Mouse (Mus musculus): ENCODE results near the gene Gpr39. TPM values are rescaled to one million over a fixed set of nuclear protein-coding genes. Genes with fewer than 3 reads are reported as not detected.

Gpr39 gene
- polyA plus RNA-seq, 1 experiment from 2014 or later: 0.13 TPM

- H3K4me3 ChIP-seq: no peak overlapping the region
- no peak overlapping the region for H3K27ac ChIP-seq (replicated peaks)
- no peak for ATAC-seq (ENCODE audit: low FRiP score, low read depth)
- WGBS: 73% methylated on average over 4 of the region's 4 CpGs
- H3K4me1 ChIP-seq (replicated peaks): no peaks in the 10 kb centered on the region
- no peak overlapping the region for H3K4me2 ChIP-seq
- no peaks in the 10 kb centered on the region for H3K27me3 ChIP-seq
- H3K36me3 ChIP-seq: no peaks in the 10 kb centered on the region
- H3K9ac ChIP-seq: no peak overlapping the region
- no peaks in the 10 kb centered on the region; the same call in 1 of the 2 replicates for H3K9me3 ChIP-seq
Measured at GRCm38 (mm10) chr1:125663104-125663503, 13.7 kb upstream of the Gpr39 start.

GRCm38 (mm10) chr1:125665127-125665637 lies 11.6 kb upstream of the Gpr39 start:
- WGBS: 71% methylated on average over 5 of the region's 5 CpGs
- no peaks in the 10 kb centered on the region for H3K4me1 ChIP-seq (replicated peaks)

GRCm38 (mm10) chr1:125669035-125669434 lies 7.8 kb upstream of the Gpr39 start:
- Histone ChIP-seq H3K36me3 (no peaks in the 10 kb centered on the region), H3K9ac (no peak overlapping the region), H3K27ac (replicated peaks) (no peak overlapping the region), H3K4me1 (replicated peaks) (no peaks in the 10 kb centered on the region), H3K4me3 (no peak overlapping the region), H3K4me2 (no peak overlapping the region), H3K27me3 (no peaks in the 10 kb centered on the region), H3K9me3 (no peaks in the 10 kb centered on the region)
- 83% methylated on average over 5 of the region's 5 CpGs for WGBS
- no peak for ATAC-seq (ENCODE audit: low FRiP score, low read depth)

More at GRCm38 (mm10) chr1:125665127-125665637, 11.6 kb upstream of the Gpr39 start:
- Histone ChIP-seq H3K4me3 (no peak overlapping the region), H3K27me3 (no peaks in the 10 kb centered on the region), H3K9me3 (no peaks in the 10 kb centered on the region; the same call in 1 of the 2 replicates), H3K4me2 (no peak overlapping the region), H3K9ac (no peak overlapping the region), H3K36me3 (no peaks in the 10 kb centered on the region), H3K27ac (replicated peaks) (no peak overlapping the region)
- ATAC-seq (ENCODE audit: low FRiP score, low read depth): no peak

GRCm38 (mm10) chr1:125675186-125675585 lies 1.6 kb upstream of the Gpr39 start:
- ATAC-seq (ENCODE audit: low FRiP score, low read depth): no peak
- no peak overlapping the region for H3K27ac ChIP-seq (replicated peaks)
- no peaks in the 10 kb centered on the region for H3K4me1 ChIP-seq (replicated peaks)
- H3K9me3 ChIP-seq: no peaks in the 10 kb centered on the region
- H3K9ac ChIP-seq: no peak overlapping the region
- H3K36me3 ChIP-seq: no peaks in the 10 kb centered on the region
- no peak overlapping the region for H3K4me3 ChIP-seq
- no peaks in the 10 kb centered on the region for H3K27me3 ChIP-seq
- 90% methylated on average over 1 of the region's 1 CpGs for WGBS
- H3K4me2 ChIP-seq: no peak overlapping the region

- H3K36me3 ChIP-seq: no peaks in the 10 kb centered on the region
- no peak overlapping the region for H3K4me2 ChIP-seq
- H3K4me1 ChIP-seq (replicated peaks): no peaks in the 10 kb centered on the region
- H3K9me3 ChIP-seq: no peaks in the 10 kb centered on the region
- ATAC-seq (ENCODE audit: low FRiP score, low read depth): no peak
- no peak overlapping the region for H3K9ac ChIP-seq
- H3K27me3 ChIP-seq: no peaks in the 10 kb centered on the region
- H3K27ac ChIP-seq (replicated peaks): no peak overlapping the region
- H3K4me3 ChIP-seq: no peak overlapping the region
- 90% methylated on average over 5 of the region's 5 CpGs for WGBS
Measured at GRCm38 (mm10) chr1:125677286-125677685, 491 bp downstream of the Gpr39 start.

- no peak for ATAC-seq (ENCODE audit: low FRiP score, low read depth)
- Histone ChIP-seq H3K27me3 (no peaks in the 10 kb centered on the region), H3K4me3 (no peak overlapping the region)
Measured at GRCm38 (mm10) chr1:125679522-125680077, 2.8 kb downstream of the Gpr39 start.

GRCm38 (mm10) chr1:125684423-125684822 lies 7.6 kb downstream of the Gpr39 start:
- Histone ChIP-seq H3K36me3 (no peaks in the 10 kb centered on the region), H3K4me3 (no peak overlapping the region), H3K27ac (replicated peaks) (no peak overlapping the region), H3K9ac (no peak overlapping the region), H3K4me1 (replicated peaks) (no peaks in the 10 kb centered on the region), H3K9me3 (no peaks in the 10 kb centered on the region), H3K4me2 (no peak overlapping the region), H3K27me3 (no peaks in the 10 kb centered on the region)
- 91% methylated on average over 3 of the region's 3 CpGs for WGBS
- ATAC-seq (ENCODE audit: low FRiP score, low read depth): no peak

More at GRCm38 (mm10) chr1:125679522-125680077, 2.8 kb downstream of the Gpr39 start:
- Histone ChIP-seq H3K4me1 (replicated peaks) (no peaks in the 10 kb centered on the region), H3K9me3 (no peaks in the 10 kb centered on the region), H3K36me3 (no peaks in the 10 kb centered on the region), H3K27ac (replicated peaks) (no peak overlapping the region), H3K9ac (no peak overlapping the region), H3K4me2 (no peak overlapping the region)
- WGBS: 85% methylated on average over 4 of the region's 4 CpGs

GRCm38 (mm10) chr1:125685304-125685703 lies 8.5 kb downstream of the Gpr39 start:
- no peak for ATAC-seq (ENCODE audit: low FRiP score, low read depth)
- 87% methylated on average over 1 of the region's 1 CpGs for WGBS
- no peaks in the 10 kb centered on the region for H3K9me3 ChIP-seq

GRCm38 (mm10) chr1:125687701-125688420 lies 11.1 kb downstream of the Gpr39 start:
- H3K9me3 ChIP-seq: no peaks in the 10 kb centered on the region
- no peak overlapping the region for H3K9ac ChIP-seq
- H3K4me3 ChIP-seq: no peak overlapping the region
- 79% methylated on average over 13 of the region's 13 CpGs for WGBS
- H3K27me3 ChIP-seq: no peaks in the 10 kb centered on the region
- no peaks in the 10 kb centered on the region for H3K36me3 ChIP-seq
- ATAC-seq (ENCODE audit: low FRiP score, low read depth): no peak
- H3K4me1 ChIP-seq (replicated peaks): no peaks in the 10 kb centered on the region
- H3K4me2 ChIP-seq: no peak overlapping the region
- H3K27ac ChIP-seq (replicated peaks): no peak overlapping the region

More at GRCm38 (mm10) chr1:125685304-125685703, 8.5 kb downstream of the Gpr39 start:
- Histone ChIP-seq H3K9ac (no peak overlapping the region), H3K4me2 (no peak overlapping the region), H3K27ac (replicated peaks) (no peak overlapping the region), H3K36me3 (no peaks in the 10 kb centered on the region), H3K27me3 (no peaks in the 10 kb centered on the region), H3K4me3 (no peak overlapping the region), H3K4me1 (replicated peaks) (no peaks in the 10 kb centered on the region)

GRCm38 (mm10) chr1:125693541-125693940 lies 16.7 kb downstream of the Gpr39 start:
- H3K4me2 ChIP-seq: no peak overlapping the region
- no peak overlapping the region for H3K9ac ChIP-seq
- H3K27ac ChIP-seq (replicated peaks): no peak overlapping the region
- H3K4me1 ChIP-seq (replicated peaks): no peaks in the 10 kb centered on the region
- no peaks in the 10 kb centered on the region for H3K36me3 ChIP-seq
- H3K4me3 ChIP-seq: no peak overlapping the region
- ATAC-seq (ENCODE audit: low FRiP score, low read depth): no peak
- no peaks in the 10 kb centered on the region for H3K27me3 ChIP-seq
- no peaks in the 10 kb centered on the region for H3K9me3 ChIP-seq

GRCm38 (mm10) chr1:125694338-125694737 lies 17.5 kb downstream of the Gpr39 start:
- Histone ChIP-seq H3K9me3 (no peaks in the 10 kb centered on the region), H3K4me3 (no peak overlapping the region), H3K27ac (replicated peaks) (no peak overlapping the region), H3K4me1 (replicated peaks) (no peaks in the 10 kb centered on the region), H3K27me3 (no peaks in the 10 kb centered on the region), H3K9ac (no peak overlapping the region), H3K36me3 (no peaks in the 10 kb centered on the region), H3K4me2 (no peak overlapping the region)
- 83% methylated on average over 5 of the region's 5 CpGs for WGBS
- ATAC-seq (ENCODE audit: low FRiP score, low read depth): no peak

GRCm38 (mm10) chr1:125701101-125701590 lies 24.4 kb downstream of the Gpr39 start:
- no peaks in the 10 kb centered on the region for H3K27me3 ChIP-seq
- no peak overlapping the region for H3K4me3 ChIP-seq
- H3K9ac ChIP-seq: no peak overlapping the region
- no peaks in the 10 kb centered on the region for H3K9me3 ChIP-seq
- no peak for ATAC-seq (ENCODE audit: low FRiP score, low read depth)
- 87% methylated on average over 4 of the region's 4 CpGs for WGBS
- H3K4me2 ChIP-seq: no peak overlapping the region
- H3K4me1 ChIP-seq (replicated peaks): no peaks in the 10 kb centered on the region
- no peaks in the 10 kb centered on the region for H3K36me3 ChIP-seq
- no peak overlapping the region for H3K27ac ChIP-seq (replicated peaks)
